Comparison of ENCODE assay signal across 8 mouse cellular contexts in genomic region chr5:96373567-96373985, GRCm38 (mm10). TPM values are rescaled to one million over a fixed set of nuclear protein-coding genes. Genes with fewer than 3 reads are reported as not detected.
DNase-seq lines count a peak whose midpoint lies in the region; ATAC-seq and TF ChIP-seq lines count a peak whose summit lies in the region.

Fras1 (plus strand) TSS chr5:96373955.

- peak within 1 kb of the TSS; percentile 68 for H3K4me3 ChIP-seq in kidney, adult 2 months (ENCODE audit: insufficient read depth, low read depth, low read length)
- peak within 1 kb of the TSS; percentile 57 for H3K4me3 ChIP-seq in liver, embryonic 16.5 days (ENCODE audit: low read depth, low read length)
- H3K4me3 ChIP-seq in stomach, embryonic 14.5 days (ENCODE audit: low read depth, low read length), result peak within 1 kb of the TSS; percentile 72

- H3K27ac ChIP-seq in kidney, adult 2 months (ENCODE audit: insufficient read depth, low read depth, low read length), result peak within 1 kb of the TSS; percentile 1; the same call in 1 of the 2 replicates
- no peak within 1 kb of the TSS for H3K27ac ChIP-seq in liver, embryonic 16.5 days (ENCODE audit: low read length)
- peak within 1 kb of the TSS; percentile 77 for H3K27ac ChIP-seq in stomach, embryonic 14.5 days (ENCODE audit: low read length)

- no peaks in the 10 kb centered on the region for H3K9me3 ChIP-seq in liver, embryonic 16.5 days (replicated peaks; ENCODE audit: control insufficient read depth, low read length)
- no peaks in the 10 kb centered on the region for H3K9me3 ChIP-seq in stomach, embryonic 14.5 days (ENCODE audit: control insufficient read depth, low read depth, low read length)

- TF ChIP-seq CTCF in kidney, adult 2 months (conservative IDR thresholded peaks at IDR 0.05; ENCODE audit: insufficient read depth, insufficient read length, low read depth, low read length), result no peak

- DNase-seq in kidney, adult 2 months, result peak; percentile 75
- no peak for DNase-seq in kidney, adult 11 months
- DNase-seq in brain, adult 2 months (ENCODE audit: low read depth, low spot score), result peak; percentile 72
- DNase-seq in forelimb bud, embryonic 11.5 days (ENCODE audit: low read depth, low spot score), result peak; percentile 84
- peak; percentile 69 for DNase-seq in kidney, postnatal 10 days

- 3% methylated on average over 16 of the region's 16 CpGs for WGBS in kidney, adult 2 months
- 2% methylated on average over 16 of the region's 16 CpGs for WGBS in liver, embryonic 16.5 days (ENCODE audit: insufficient replicate concordance)
- 0% methylated on average over 16 of the region's 16 CpGs for WGBS in stomach, embryonic 14.5 days

- H3K9ac ChIP-seq in liver, embryonic 16.5 days (ENCODE audit: low read depth, low read length), result no peak within 1 kb of the TSS
- H3K9ac ChIP-seq in stomach, embryonic 14.5 days (replicated peaks; ENCODE audit: low read depth, low read length), result peak within 1 kb of the TSS; percentile 71

- H3K27me3 ChIP-seq in kidney, adult 2 months (replicated peaks; ENCODE audit: control insufficient read depth, insufficient read depth, low read length), result no peaks in the 10 kb centered on the region
- H3K27me3 ChIP-seq in liver, embryonic 16.5 days (ENCODE audit: control insufficient read depth, insufficient read depth, low read depth, low read length), result peaks cover 35% of the 10 kb centered on the region
- no peaks in the 10 kb centered on the region for H3K27me3 ChIP-seq in stomach, embryonic 14.5 days (ENCODE audit: control insufficient read depth, insufficient read depth, low read length)

- 0 out of 2 replicates have a peak, but pooled peaks have one; percentile 6 for ATAC-seq in liver, embryonic 16.5 days (ENCODE audit: low read depth)
- peak; percentile 70 for ATAC-seq in stomach, embryonic 14.5 days (ENCODE audit: insufficient number of reproducible peaks, insufficient read depth, low FRiP score, low read depth)
- ATAC-seq in CD4-positive, CD25-positive, alpha-beta regulatory T cell, adult 4 months, result no peak

- peaks cover 10% of the 10 kb centered on the region; the same call in 1 of the 2 replicates for H3K4me1 ChIP-seq in kidney, adult 2 months (ENCODE audit: control insufficient read depth, insufficient read depth, low read length)
- H3K4me1 ChIP-seq in liver, embryonic 16.5 days (ENCODE audit: control insufficient read depth, low read depth, low read length), result no peaks in the 10 kb centered on the region
- peaks cover 10% of the 10 kb centered on the region for H3K4me1 ChIP-seq in stomach, embryonic 14.5 days (ENCODE audit: control insufficient read depth, insufficient read depth, low read length)

- H3K4me2 ChIP-seq in liver, embryonic 16.5 days (ENCODE audit: low read depth, low read length), result peak within 1 kb of the TSS; percentile 66
- peak within 1 kb of the TSS; percentile 86 for H3K4me2 ChIP-seq in stomach, embryonic 14.5 days (replicated peaks; ENCODE audit: low read depth, low read length)

- no peaks in the 10 kb centered on the region for H3K36me3 ChIP-seq in kidney, adult 2 months (ENCODE audit: control insufficient read depth, insufficient read depth, low read length)
- H3K36me3 ChIP-seq in liver, embryonic 16.5 days (ENCODE audit: control insufficient read depth, insufficient read depth), result no peaks in the 10 kb centered on the region
- H3K36me3 ChIP-seq in stomach, embryonic 14.5 days (ENCODE audit: control insufficient read depth, insufficient read depth, low read length), result no peaks in the 10 kb centered on the region

- no peak for TF ChIP-seq POLR2A in kidney, adult 2 months (IDR thresholded peaks at IDR 0.05; ENCODE audit: low read depth, low read length)

RNA-seq across cellular contexts. Expression of gene Fras1, which starts in this region (rescaled TPM):
- polyA plus RNA-seq in kidney, adult 2 months (2012; rRNA removed), result 6.1 and 7.0 TPM in 2 replicates
- 1.0 and 1.1 TPM in 2 replicates for polyA plus RNA-seq in liver, embryonic 16.5 days (2015; fragmentation: Nextera tagmentation; extraction: Ambion mirVana)
- 57.9 and 64.2 TPM in 2 replicates for polyA plus RNA-seq in stomach, embryonic 14.5 days (2014; fragmentation: Nextera tagmentation; extraction: Ambion mirVana)
- under 1 TPM in 1 of 2 experiments, not detected in 1; 0.16 TPM for polyA plus RNA-seq in CD4-positive, CD25-positive, alpha-beta regulatory T cell, adult 4 months (2017; shearing (Covaris generic))
